Mouse (Mus musculus) intestine, embryonic 16.5 days (tissue): ENCODE results near the gene Cwh43. TPM values are rescaled to one million over a fixed set of nuclear protein-coding genes. Genes with fewer than 3 reads are reported as not detected.

Experiments
- ATAC-seq: fragments of 200-750 bp; cut with Nextera tagmentation; 2 replicates; pipeline ENCODE4 v1.8.0; 2017; ENCODE audit warnings: moderate TSS enrichment, moderate library complexity
- H3K27ac ChIP-seq: fragments of 300-500 bp; sonication (generic); 2 replicates; pipeline ENCODE4 v1.5.1; 2014; ENCODE audit warnings: mild to moderate bottlenecking, low read length
- H3K27me3 ChIP-seq: fragments of 300-500 bp; sonication (generic); replicated peaks from 2 replicates; pipeline ENCODE4 v1.6.1; 2014; ENCODE audit warnings: low read length, control low read depth, mixed read lengths; ENCODE audit not compliant: control insufficient read depth, insufficient read depth
- H3K36me3 ChIP-seq: fragments of 300-500 bp; sonication (generic); 2 replicates; pipeline ENCODE4 v1.6.1; 2014; ENCODE audit warnings: low read length, control low read depth; ENCODE audit not compliant: control insufficient read depth, insufficient read depth
- H3K4me1 ChIP-seq: fragments of 300-500 bp; sonication (generic); 2 replicates; pipeline ENCODE4 v1.6.1; 2014; ENCODE audit warnings: low read length, control low read depth, mixed read lengths; ENCODE audit not compliant: control insufficient read depth, insufficient read depth
- H3K4me2 ChIP-seq: fragments of 300-500 bp; sonication (generic); 2 replicates; pipeline ENCODE4 v1.6.1; 2014; ENCODE audit warnings: low read depth, low read length, control low read depth
- H3K4me3 ChIP-seq: fragments of 300-500 bp; sonication (generic); 2 replicates; pipeline ENCODE4 v1.5.1; 2014; ENCODE audit warnings: mild to moderate bottlenecking, low read length
- H3K9ac ChIP-seq: fragments of 300-500 bp; sonication (generic); 2 replicates; pipeline ENCODE4 v1.6.1; 2014; ENCODE audit warnings: low read depth, low read length
- H3K9me3 ChIP-seq: fragments of 300-500 bp; sonication (generic); 2 replicates; pipeline ENCODE4 v1.6.1; 2016; ENCODE audit warnings: low read length, control low read depth; ENCODE audit not compliant: control insufficient read depth
- WGBS: fragments of 180-500 bp; shearing (Covaris S2); extraction: QIAGEN DNeasy Blood & Tissue Kit; methylation state at CpG from one replicate; pipeline ENCODE4 v1.1.7; 2014; 5-methylcytosine and 5-hydroxymethylcytosine counted together
- polyA plus RNA-seq: library from polyadenylated mRNA; unstranded; fragments of >200 nt; fragmentation: Nextera tagmentation; extraction: Ambion mirVana; gene quantifications from 2 replicates; pipeline ENCODE4 v1.2.1, GENCODE M21; 2015

Cwh43 gene
- polyA plus RNA-seq, 1 experiment from 2014 or later = 0.13 TPM

DNA sequence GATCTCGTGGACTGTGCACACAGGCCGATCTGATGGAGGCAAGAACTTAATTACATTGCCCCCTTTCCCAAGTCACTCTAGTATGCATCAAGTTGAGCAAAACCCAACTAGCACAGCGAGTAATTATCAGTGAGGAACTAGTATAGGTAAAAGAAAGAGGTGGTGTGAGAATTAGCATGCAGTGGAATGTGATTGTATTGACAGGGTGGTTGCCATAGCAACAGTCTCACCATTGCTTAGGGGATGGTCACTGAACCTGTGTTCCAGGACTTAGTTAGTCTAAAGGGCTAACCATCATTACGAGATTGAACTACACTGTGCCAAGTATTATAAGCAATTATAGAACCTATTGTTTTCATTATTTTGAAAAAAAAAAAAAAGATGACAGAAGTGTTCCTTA lies 80.6 kb downstream of the Cwh43 start:
- Histone ChIP-seq H3K9ac (no peak overlapping the region), H3K36me3 (no peaks in the 10 kb centered on the region), H3K27ac (no peak overlapping the region), H3K9me3 (no peaks in the 10 kb centered on the region), H3K4me1 (peaks cover 3% of the 10 kb centered on the region; the same call in 1 of the 2 replicates), H3K4me3 (no peak overlapping the region), H3K4me2 (no peak overlapping the region), H3K27me3 (no peaks in the 10 kb centered on the region)
- WGBS = 48% methylated on average over 4 of the region's 4 CpGs
- ATAC-seq = no peak

DNA sequence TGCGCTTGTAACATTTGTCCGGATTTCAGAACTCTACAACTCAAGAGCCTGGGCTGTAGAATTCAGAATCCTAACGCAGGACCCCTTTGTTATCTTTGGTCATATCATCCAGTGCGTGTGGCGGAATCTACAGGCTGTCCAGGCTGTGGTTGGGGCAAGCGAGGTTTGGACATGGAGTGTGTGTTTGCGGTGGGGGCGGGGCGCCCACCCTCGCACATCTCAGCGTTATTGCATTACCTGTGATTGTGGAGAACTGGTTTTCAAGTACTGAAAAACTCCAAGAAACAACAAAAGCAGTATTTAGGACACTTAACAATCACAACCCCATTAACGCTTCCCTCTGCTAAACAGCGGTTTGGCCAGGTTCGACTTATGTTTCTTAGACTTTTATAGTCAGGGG lies 84.0 kb downstream of the Cwh43 start:
- Histone ChIP-seq H3K4me1 (peaks cover 7% of the 10 kb centered on the region), H3K4me2 (peak overlapping the region; percentile 79), H3K27me3 (no peaks in the 10 kb centered on the region), H3K27ac (peak overlapping the region; percentile 69), H3K4me3 (peak overlapping the region; percentile 86), H3K9me3 (no peaks in the 10 kb centered on the region), H3K36me3 (no peaks in the 10 kb centered on the region), H3K9ac (peak overlapping the region; percentile 69)
- WGBS = 3% methylated on average over 14 of the region's 14 CpGs
- no peak for ATAC-seq

DNA sequence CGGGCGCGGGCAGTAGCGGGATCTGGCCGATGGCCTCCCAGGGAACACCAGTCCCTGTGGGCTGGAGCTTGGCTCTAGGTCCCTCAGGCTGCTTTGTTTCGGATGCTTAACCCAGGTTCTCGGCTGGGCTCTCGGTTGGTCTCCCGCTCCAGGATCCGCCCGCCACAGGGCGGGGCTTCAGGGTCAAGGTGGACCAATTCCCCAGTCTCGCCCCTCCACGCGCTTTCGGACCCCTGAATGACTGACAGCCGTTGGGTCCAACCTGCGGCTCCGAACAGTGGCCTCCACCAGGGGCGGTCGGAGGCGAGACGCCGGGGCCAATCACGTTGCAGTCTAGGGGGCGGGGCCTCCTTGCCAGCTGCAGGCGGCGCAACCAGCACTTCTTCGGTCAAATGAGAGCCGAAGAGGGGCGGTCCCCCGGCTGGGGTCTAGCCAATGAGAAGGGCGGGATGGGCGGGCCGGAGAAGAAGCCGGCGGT lies 84.8 kb downstream of the Cwh43 start:
- peak; percentile 97 for ATAC-seq
- Histone ChIP-seq H3K4me3 (peak overlapping the region; percentile 86), H3K4me2 (peak overlapping the region; percentile 94), H3K27ac (peak overlapping the region; percentile 88), H3K4me1 (peaks cover 7% of the 10 kb centered on the region), H3K36me3 (no peaks in the 10 kb centered on the region), H3K9ac (peak overlapping the region; percentile 72), H3K27me3 (no peaks in the 10 kb centered on the region), H3K9me3 (no peaks in the 10 kb centered on the region)
- WGBS = under 1% methylated on average over 37 of the region's 37 CpGs

DNA sequence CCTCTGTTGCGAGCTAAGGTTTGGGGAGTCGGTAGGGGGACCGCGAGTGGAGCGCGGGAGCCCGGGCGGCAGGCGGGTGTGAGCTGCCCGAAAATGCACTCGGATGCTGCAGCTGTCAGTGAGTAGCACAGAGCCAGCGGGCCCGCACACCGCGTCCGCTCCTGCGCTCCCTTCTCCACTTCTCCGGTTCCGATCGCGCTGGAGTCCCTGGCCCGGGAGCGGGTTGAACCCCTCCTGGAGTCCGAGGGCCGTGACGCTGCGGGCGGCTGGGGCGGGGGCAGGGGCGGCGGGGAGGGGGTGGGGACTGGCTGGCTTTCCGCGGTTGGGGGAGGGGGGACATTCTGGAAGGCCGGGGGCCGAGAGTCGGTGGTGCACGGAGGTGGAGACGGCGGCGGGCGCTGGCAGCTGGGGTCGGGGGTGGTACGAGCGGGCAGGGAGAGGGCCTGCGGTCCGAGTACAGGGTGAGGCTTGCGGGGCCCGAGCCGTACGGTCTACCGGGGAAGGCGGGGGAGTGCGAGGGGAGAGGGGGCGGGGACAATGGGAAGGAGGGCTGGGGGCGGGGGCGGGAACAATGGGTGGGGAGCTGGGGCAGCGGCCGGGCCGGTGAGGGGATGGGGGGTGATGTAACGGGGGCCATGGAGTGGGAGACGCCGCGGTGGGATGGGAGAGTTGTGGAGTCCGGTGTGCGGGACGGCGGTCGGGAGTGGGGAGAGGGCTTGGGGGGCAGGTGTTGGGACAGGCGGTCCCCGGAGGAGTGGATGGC lies 85.4 kb downstream of the Cwh43 start:
- peak; percentile 61 for ATAC-seq
- peak overlapping the region; percentile 86 for H3K4me3 ChIP-seq
- H3K9me3 ChIP-seq = no peaks in the 10 kb centered on the region
- under 1% methylated on average over 68 of the region's 70 CpGs for whole genome bisulfite sequencing
- H3K27ac ChIP-seq = peak overlapping the region; percentile 88
- peak overlapping the region; percentile 72 for H3K9ac ChIP-seq
- no peaks in the 10 kb centered on the region for H3K36me3 ChIP-seq
- H3K4me1 ChIP-seq = peaks cover 7% of the 10 kb centered on the region
- no peaks in the 10 kb centered on the region for H3K27me3 ChIP-seq
- peak overlapping the region; percentile 94 for H3K4me2 ChIP-seq

DNA sequence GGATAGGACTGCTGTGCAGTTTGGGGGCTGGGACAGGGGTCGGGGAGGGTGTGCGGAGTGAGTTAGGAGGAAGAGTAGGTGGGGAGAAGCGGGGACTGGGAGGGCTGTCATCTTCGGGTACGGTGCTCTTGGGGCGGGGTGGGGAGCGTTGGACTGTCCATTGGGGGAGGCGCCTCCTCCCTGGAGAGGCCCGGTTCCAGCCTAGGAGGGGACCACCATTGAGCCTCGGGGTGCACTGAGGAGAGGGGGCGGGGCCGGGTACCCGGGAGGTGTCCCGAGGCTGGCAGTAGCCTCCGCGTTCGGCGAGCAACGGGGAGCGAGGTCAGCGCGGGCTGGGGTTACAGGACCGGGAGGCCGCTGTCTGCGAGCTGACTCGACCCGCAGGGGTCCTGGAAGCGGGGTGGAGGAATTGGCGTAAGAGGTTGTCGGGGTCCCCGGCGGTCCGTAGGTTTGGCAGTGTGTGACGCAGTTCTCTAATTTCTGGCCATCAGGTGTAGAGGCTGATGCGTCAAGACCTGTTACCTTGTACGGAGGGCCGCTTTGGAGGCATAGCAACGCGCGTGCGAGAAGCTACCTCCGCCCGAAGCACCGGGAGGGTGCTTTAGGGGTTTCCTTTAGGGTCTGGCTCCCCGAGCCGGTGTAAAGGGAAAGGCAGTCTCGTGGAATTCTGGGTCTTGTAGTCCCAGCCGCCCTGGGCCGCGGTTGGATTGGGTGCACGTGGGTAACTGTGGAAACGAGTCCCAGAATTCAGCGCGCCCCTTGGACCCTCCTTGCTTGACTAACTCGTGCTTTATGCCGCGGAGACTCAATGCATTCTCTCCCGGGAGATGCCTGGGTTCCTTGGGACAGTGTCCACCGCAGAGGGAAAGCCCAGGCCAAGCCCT lies 86.2 kb downstream of the Cwh43 start:
- H3K27me3 ChIP-seq = no peaks in the 10 kb centered on the region
- H3K4me1 ChIP-seq = peaks cover 7% of the 10 kb centered on the region
- no peaks in the 10 kb centered on the region for H3K36me3 ChIP-seq
- H3K27ac ChIP-seq = peak overlapping the region; percentile 33
- H3K4me3 ChIP-seq = peak overlapping the region; percentile 86
- peak overlapping the region; percentile 94 for H3K4me2 ChIP-seq
- under 1% methylated on average over 58 of the region's 59 CpGs for WGBS
- H3K9me3 ChIP-seq = no peaks in the 10 kb centered on the region
- peak; percentile 71 for ATAC-seq
- H3K9ac ChIP-seq = peak overlapping the region; percentile 72

DNA sequence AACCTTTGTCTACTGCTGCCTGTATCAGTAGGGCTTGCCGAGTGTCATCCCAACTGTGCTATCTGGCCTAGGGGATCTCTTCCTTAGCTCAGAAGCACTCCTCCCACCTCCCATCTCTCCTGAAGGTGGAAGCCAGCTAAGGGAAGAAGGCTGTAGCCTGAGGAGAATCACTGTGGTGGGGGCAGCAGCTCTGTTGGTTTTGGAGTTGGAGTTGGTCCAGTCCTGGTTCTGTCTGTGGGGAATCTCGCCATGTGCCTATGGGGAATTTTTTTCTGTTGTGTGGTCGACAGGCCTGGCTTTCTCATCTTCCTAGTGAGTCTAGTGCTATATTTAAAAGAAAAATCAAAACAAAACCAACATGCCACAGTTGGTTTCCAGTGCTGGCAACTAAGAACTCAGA lies 91.5 kb downstream of the Cwh43 start:
- H3K9ac ChIP-seq = no peak overlapping the region
- peaks cover 9% of the 10 kb centered on the region for H3K4me1 ChIP-seq
- H3K36me3 ChIP-seq = no peaks in the 10 kb centered on the region
- ATAC-seq = no peak
- H3K27me3 ChIP-seq = no peaks in the 10 kb centered on the region
- no peaks in the 10 kb centered on the region for H3K9me3 ChIP-seq
- H3K4me2 ChIP-seq = no peak overlapping the region
- no peak overlapping the region for H3K27ac ChIP-seq
- WGBS = 71% methylated on average over 3 of the region's 3 CpGs
- H3K4me3 ChIP-seq = no peak overlapping the region

DNA sequence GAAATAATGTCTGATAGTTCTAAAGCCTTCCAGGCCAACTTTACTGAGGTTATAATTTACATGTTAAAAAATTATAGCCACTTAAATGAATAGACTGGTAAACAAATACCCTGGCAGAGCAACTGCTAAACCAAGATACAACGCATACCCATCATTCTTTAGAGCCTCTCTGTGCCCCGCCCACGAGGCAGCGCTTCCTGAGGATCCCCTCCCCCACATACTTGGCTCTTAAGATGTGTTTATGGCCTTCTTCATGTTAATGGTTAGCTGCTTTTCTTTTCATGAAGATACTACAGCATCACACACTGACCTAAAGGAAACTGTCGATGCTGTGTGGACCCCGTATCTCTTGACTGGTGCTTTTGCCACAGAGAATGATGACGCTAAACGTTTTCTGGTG lies 92.7 kb downstream of the Cwh43 start:
- WGBS = 55% methylated on average over 8 of the region's 8 CpGs

DNA sequence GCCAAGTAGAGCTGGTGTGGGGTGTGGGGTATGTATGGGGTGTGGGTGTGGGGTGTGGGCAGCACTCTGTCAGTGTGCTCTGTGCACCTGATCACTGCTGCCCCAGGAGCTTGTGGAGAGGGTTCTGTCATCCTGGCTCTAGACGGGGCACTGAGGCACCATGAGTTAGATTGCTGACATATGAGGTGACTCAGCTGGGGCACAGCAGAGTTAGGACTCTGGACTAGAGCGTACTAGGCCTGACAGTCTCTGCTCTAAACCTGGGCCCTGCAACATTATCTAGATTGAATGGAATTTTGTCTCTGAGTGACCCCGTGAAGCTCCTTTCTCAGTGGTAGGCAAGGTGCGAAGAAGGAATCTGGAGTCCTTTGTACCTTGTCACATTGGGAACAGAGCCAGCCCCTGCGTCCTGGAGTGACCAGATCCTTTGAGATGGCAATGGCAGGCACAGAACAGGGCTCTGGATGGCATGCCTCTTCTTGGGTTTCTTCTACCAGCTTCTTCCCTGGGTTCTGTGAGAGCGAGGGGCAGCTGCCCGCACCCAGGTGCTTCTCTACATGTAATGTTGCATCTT lies 95.1 kb downstream of the Cwh43 start:
- Histone ChIP-seq H3K27me3 (no peaks in the 10 kb centered on the region), H3K4me3 (no peak overlapping the region), H3K9ac (no peak overlapping the region), H3K27ac (no peak overlapping the region), H3K4me2 (no peak overlapping the region), H3K36me3 (no peaks in the 10 kb centered on the region), H3K9me3 (no peaks in the 10 kb centered on the region), H3K4me1 (peaks cover 9% of the 10 kb centered on the region)
- ATAC-seq = peak; percentile 77
- 76% methylated on average over 7 of the region's 7 CpGs for WGBS

More for the DNA sequence above, 92.7 kb downstream of the Cwh43 start:
- H3K4me1 ChIP-seq = peaks cover 9% of the 10 kb centered on the region
- H3K4me2 ChIP-seq = no peak overlapping the region
- H3K27me3 ChIP-seq = no peaks in the 10 kb centered on the region
- no peak overlapping the region for H3K9ac ChIP-seq
- H3K9me3 ChIP-seq = no peaks in the 10 kb centered on the region
- H3K4me3 ChIP-seq = no peak overlapping the region
- no peak overlapping the region for H3K27ac ChIP-seq
- ATAC-seq = no peak
- H3K36me3 ChIP-seq = no peaks in the 10 kb centered on the region

DNA sequence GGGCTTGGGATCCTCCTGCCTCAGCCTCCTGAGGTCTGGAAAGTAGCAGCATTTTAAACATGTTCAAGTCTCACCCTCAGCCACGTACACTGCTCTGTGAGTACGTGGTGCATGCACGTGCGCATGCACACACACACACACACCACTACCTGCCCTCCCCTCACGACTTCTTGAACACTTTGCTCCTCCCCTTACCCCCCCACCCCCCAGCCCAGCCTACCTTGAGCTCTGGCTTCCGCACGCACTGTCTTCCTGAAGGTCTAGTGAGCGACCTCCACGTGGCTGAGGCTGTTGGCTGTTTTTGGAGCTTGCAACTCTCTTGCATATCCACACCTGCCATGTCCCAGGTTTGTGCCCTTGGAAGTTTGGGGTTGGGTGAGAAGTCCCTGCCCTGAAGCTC lies 96.5 kb downstream of the Cwh43 start:
- no peaks in the 10 kb centered on the region for H3K9me3 ChIP-seq
- 89% methylated on average over 9 of the region's 9 CpGs for WGBS
- no peak for ATAC-seq

More for the DNA sequence above, 96.5 kb downstream of the Cwh43 start:
- Histone ChIP-seq H3K27me3 (no peaks in the 10 kb centered on the region), H3K36me3 (no peaks in the 10 kb centered on the region), H3K9ac (no peak overlapping the region), H3K4me2 (no peak overlapping the region), H3K4me1 (peaks cover 9% of the 10 kb centered on the region), H3K4me3 (no peak overlapping the region), H3K27ac (no peak overlapping the region)
